Mouse (Mus musculus) heart, adult 18-20 months (tissue): ENCODE measurements at regions not wholly inside any gene's neighbourhood (a gene's known extent, or its start where the extent isn't known, plus 50 kb on each side); places are given as distances from the start of the nearest gene placed in this dataset.
A peak's percentile ranks its signal among the peaks of the same experiment; 100 is the strongest.
"Not testable (repeated sequence)": the region's sequence is repeated elsewhere in the genome, so short reads cannot be mapped to it uniquely, and the experiment has no call there.

Experiments
- DNase-seq, 2 experiments: peaks; one replicate each; pipeline ENCODE4 v3.0.0; 2021 to 2022; ENCODE audit warnings: mixed read lengths in 1 of 2

DNA sequence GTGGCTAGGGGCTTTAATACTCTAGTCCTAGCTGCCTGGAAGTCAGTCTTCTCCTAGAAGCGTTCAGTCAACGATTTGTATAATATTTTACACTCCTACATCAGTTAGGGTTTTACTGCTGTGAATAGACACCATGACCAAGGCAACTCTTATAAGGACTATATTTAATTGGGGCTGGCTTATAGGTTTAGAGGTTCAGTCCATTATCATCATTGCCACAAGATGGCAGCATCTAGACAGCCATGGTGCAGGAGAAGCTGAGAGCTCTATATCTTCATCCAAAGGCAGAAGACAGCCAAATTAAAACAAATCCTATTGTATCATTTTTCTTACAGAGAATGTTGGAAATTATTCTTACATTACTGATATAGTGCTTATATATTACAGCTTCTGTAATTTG, 167.0 kb upstream of the Ndn start:
- no peak for DNase-seq

DNA sequence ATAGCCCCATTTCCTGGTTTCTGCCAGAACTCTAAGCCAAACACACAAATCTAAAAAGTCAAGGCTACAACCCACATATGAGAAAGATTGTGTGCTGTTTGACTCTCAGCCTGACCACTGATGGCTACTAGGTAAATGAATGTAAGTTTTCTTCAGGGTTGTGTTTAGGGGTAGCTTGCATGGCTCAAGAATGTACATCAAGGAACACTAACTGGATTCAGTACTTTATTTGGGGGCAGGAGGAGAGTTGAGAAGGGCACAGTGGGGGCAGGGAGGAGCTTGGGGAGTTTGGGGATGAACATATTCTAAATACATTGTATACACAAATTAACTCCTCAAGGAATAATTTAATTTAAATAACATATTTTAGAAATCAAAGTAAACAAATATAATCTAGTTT, 137.8 kb upstream of the Ndn start:
- no peak for DNase-seq

DNA sequence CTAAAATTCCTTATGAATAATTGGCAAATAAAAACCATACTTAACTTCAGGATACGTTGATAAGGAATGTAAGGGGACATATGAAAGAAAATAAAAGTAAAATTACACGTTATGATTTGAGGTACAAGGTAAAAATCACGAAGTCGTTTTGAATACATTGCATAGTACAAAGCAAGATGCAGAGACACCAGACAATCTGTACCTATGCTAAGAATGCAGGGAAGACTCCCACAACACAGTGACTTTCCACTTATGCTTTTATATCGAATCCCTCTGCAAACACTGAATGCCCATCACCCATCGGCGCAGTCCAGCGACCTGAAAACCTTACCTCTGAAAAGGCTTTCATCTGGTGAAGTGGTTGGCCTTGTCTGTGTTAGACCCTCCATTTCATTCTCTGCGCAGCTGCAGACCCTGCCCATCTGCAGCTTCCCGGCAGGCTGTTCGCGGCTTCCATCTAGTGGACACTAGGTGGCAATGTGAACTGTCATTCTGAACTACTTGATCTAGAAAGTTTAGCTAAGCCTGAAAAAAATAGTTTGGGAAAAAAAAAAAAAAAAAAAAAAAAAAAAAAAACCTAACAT, 137.2 kb upstream of the Ndn start:
- no peak for DNase-seq

DNA sequence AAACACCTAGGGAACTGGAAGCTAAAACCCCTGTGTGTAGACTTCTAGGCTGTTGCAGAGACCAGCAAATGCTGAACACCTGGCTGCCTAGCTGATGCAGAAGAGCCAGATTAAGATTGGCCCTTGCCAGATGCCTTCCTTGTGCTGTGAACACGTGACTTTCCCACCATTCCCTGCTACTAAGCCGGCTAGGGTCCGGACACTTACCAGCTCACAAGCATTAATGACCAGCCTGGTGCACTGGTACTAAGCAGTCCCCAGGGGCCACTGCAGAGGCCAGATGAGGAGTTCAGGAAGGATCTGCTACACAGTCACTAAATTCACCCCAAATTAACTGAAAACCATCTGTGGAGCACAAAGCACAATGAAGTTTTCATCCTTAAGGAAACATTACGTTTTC, 121.2 kb upstream of the Ndn start:
- DNase-seq = no peak

DNA sequence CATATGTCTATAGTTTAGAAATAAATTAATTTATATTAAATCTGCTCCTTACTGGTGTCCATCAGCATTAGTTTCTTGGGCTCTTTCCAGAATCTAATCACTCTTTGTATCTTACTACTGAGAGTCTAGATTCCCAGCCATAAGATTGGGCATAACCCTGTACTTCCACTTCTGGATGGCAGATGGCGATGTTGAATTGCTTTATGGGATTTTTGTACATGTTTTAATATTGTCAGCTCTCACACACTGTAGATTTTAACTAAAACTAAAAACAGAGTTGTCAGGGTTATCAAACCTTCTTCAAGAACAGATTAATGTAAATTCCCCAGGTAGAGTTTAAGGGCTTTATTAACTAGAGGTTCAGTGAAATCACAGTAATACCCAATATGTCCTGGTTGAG, 118.6 kb upstream of the Ndn start:
- peak in 1 of 2 experiments; percentile 6 for DNase-seq

DNA sequence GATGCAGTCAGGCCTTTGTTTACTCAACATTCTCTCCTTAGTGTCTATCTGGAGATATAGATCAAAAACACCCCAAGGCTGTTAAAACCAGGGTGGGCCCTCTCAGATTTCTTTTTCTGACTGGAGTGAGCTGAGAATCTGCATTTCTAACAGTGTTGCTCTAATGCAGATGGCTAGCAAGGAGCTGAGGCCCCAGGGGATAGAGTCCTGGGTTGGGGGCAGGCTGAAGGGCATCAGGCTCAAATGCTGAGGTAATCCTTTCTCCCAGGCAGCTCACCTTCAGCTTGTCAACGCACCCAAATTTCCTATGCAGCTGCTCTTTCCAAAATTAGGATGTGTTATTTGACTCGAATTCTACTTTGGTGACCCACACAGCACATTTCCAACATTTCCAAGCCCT, 115.7 kb upstream of the Ndn start:
- DNase-seq = no peak

DNA sequence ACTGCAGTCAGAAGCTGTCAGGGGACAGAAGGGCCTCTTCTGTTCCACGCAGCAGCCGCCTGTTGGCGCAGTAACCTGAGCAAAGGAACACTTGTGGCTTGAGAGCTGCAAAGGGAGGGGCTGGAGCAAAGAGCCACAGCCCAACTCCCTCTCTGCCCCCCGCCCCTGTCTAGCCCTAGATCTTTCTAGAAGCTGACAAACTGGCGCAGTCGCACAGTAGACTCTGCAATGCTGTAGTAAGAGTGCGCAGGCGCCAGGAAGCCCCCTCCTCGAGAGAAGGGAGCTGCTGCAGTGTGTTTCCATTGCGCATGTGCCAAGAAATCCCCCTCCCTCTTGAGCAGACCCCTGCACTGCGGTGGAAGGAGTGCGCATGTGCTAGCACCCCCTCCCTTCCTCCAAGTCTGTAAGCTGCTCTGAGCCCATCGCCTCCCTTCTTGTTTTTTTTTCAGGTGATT, 115.2 kb upstream of the Ndn start:
- DNase-seq = no peak

DNA sequence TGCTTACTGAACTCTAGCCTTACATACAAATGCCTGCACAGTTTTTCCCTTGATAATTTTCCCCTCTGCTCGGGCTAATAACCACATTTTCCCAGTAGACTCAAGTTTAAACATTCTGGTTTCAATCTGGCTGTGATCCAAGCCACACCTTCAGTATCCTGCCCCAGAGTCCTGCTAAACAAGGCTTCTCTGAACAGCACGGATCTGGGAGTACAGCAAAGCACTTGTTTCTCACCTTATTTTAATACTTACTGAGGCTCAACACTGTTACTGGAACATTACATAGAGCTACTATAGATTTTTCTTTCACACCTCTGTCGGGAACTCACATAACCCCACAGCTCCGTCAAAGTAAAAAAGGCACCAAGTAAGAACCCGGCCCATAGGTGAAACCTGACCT, 114.3 kb upstream of the Ndn start:
- no peak for DNase-seq

DNA sequence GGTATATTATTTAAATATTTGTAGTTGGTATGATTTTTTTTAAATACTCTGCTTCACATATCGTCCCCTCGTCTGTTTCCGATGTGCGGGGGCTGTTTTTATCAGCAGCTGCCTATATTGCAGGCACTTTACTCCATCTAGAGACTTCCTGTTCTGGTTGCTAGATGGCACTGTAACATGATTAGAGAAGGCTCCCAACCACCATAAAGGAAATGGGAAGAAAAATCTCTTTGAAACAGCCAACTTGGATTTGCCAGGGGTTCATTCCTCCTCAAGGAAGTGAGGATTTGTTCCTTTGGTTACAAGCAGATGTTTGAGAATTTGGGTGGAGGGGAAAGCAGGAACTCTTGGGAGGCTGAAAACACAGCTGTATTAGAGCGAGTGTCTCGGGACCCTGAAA, 112.3 kb upstream of the Ndn start:
- no peak for DNase-seq

DNA sequence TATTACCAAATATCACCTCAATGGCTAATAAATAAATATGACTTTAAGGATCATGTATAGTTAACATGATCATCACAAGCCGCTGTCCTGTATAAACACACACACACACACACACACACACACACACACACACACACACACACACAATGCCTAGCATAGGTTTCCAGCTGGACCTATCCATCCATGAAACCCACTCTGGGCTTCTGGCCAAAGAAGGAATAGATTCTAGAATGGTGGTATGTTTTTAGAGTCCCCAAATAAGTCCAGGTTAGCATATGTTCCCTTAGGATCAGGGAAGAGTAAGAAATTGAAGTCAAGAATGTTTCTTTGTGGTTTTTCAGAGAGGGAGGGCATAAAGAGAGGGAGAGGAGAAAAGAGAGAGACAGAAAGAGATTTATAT, 110.6 kb upstream of the Ndn start:
- DNase-seq = no peak

DNA sequence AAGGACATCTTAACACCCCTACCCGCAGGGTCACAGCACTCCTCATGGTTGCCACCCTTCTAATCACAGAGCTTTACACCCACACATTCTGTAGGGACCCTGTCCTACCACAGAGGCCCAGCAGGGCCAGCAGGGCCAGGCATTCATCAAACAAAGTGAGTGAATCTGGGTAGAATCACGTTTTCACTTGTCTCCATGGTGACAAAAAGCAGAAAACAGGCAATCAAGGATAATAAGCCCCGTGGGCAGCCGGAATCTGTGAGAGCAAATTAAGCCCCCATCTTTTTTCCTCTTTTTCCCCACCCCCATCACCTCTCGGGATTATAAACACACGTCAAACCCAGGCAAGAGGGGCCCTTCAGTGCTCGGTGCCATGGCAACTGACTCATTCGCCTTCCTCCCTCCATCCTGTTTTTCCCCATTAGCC, 84.7 kb upstream of the Ndn start:
- no peak for DNase-seq

DNA sequence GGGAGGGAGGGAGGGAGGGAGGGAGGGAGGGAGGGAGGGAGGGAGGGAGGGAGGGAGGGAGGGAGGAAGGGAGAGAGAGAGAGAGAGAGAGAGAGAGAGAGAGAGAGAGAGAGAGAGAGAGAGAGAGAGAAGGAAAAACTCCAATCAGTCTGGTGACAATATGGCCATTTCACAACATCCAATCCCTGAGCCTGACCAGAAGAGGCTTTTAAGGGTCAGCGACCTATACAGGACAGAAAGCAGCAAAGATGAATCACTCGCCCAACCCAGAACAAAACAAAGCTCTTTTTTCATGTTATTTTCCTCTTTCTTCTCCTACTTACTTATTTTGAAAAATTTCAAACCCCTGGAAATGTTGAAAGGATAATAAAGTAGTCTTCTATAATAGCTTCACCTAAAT, 84.2 kb upstream of the Ndn start:
- not testable (repeated sequence) for DNase-seq

DNA sequence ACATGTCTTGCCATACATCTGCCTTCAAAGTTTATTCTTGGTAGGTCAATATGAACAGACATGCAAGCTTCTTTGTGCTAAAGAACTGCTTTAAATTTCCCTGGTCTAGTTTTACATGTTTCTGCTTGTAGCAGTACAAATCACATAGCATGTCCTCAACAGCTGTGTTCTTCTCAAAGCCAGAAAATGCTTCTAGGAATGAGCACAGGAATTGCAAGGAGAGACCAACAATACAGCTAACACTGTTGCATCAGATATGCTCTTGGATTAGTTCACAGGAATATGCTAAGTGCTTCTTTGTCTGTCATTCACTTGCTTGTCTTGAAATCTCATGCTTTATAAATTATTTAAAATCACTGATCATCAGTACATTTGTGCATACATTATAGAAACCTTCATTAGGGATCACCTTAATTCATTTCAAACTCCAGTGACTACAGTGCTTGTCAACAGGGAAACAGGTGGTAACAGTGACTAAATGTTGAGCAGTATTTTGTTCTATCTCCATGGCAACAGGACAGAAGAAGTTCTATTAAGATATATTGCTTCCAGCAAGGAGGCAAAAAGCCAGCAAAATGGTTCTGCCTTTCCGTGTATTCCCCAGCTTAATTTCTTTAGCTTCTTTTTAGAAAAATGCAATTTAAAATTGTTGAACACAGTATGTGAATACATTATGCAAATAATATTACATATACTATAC, 77.1 kb upstream of the Ndn start:
- DNase-seq = no peak

DNA sequence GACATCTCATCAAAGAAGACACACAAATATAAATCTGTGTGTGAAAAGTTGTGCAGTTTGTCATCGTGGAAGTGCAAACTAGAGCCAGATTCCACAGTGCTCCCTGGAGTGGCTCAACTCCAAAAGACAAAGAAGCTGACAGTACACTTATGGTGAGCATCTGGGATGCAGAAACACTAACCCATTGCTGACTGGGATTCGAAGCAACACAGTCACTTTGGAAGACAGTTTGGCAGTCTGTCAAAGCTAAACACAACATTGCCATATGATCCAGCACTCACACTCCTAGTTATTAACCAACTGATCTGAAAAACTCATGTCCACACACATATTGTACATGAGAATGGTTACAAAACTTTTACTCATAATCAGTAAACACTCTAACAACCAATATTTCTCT, 70.2 kb upstream of the Ndn start:
- DNase-seq = no peak

DNA sequence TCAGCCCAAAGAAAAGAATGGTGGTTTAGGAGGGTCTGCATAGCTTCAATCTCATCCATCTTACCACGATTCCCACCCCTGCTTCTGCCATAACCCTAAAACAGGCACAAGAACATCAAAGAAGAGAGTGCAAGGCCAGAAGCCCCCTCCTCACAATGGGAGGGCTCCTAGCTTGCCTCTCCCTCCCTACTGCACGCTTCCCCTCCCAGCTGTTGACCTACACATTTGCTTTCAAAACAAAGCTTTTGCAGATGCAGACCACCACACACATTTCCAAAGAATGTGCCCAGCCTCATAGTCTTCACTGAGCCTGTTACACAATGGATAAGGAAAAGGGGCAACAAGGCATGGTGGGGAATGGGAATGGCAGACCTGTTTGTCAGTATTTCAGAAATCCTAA, 67.9 kb upstream of the Ndn start:
- DNase-seq = no peak

DNA sequence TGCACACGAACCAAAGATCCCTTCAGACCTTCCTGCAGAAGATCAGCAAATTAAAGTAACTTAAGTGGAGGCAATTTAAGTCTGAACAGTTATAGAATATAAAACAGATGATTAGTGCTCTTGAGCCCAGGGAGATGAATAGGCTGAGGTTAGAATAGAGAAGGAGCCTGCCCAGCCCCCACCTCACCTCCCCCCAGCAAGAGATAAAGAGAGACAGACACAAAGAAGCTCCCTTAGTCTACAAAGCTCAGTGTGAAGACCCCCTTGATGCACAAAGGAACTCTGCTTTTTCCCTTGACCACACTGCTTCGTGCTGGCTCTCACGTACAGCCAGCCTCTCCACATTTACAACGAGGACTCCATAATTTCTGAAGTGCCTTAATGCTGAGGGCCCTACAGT, 67.3 kb upstream of the Ndn start:
- DNase-seq = no peak
